Comparison of ENCODE assay signal across 9 mouse cellular contexts in genomic region chr11:20304341-20304740, GRCm38 (mm10). TPM values are rescaled to one million over a fixed set of nuclear protein-coding genes. Genes with fewer than 3 reads are reported as not detected.
DNase-seq lines count a peak whose midpoint lies in the region; ATAC-seq and TF ChIP-seq lines count a peak whose summit lies in the region.
"Had no signal": no experiment of that assay in that cellular context is flagged by ENCODE, and none has a peak within 500 bp of the region (broad histone marks: within the 10 kb centered on the region; RNA-seq: fewer than 3 reads in every experiment).

No protein-coding gene starts in this region.

- no peak overlapping the region for H3K4me2 ChIP-seq in heart, embryonic 12.5 days

- no peaks in the 10 kb centered on the region for H3K79me2 ChIP-seq in heart, adult 2 months (replicated peaks; ENCODE audit: control insufficient read depth, insufficient read depth, low read length)

- no peak overlapping the region for H3K27ac ChIP-seq in heart, adult 2 months
- H3K27ac ChIP-seq in heart, embryonic 12.5 days (ENCODE audit: poor library complexity, severe bottlenecking) = no peak overlapping the region
- H3K27ac ChIP-seq in olfactory bulb, adult 2 months (ENCODE audit: insufficient read depth, low read depth, low read length) = no peak overlapping the region

- intact Hi-C loops in heart, adult 2 months (cut with DNase I) = no loop called here

- no peak overlapping the region for H3K4me3 ChIP-seq in heart, adult 2 months
- no peak overlapping the region for H3K4me3 ChIP-seq in heart, embryonic 12.5 days
- no peak overlapping the region for H3K4me3 ChIP-seq in olfactory bulb, adult 2 months (ENCODE audit: insufficient read depth, low read depth, low read length)

- no peaks in the 10 kb centered on the region for H3K27me3 ChIP-seq in heart, adult 2 months (ENCODE audit: control insufficient read depth, insufficient read depth, low read length)
- no peaks in the 10 kb centered on the region for H3K27me3 ChIP-seq in heart, embryonic 12.5 days (replicated peaks)

- DNase-seq in heart, adult 2 months = peak; percentile 8 to 30
- DNase-seq in A20 (ENCODE audit: low read depth, low spot score) = peak; percentile 43
- DNase-seq in adrenal gland, adult 18-20 months (ENCODE audit: low spot score in 2 of 2) = peak; percentile 49 to 56
- DNase-seq in embryo, embryonic 10.5 days (ENCODE audit: low spot score) = peak; percentile 62
- peak; percentile 36 to 43 for DNase-seq in layer of hippocampus, postnatal 14 days (ENCODE audit: low spot score in 2 of 2)
- no peak for DNase-seq in Muller cell, postnatal 12 days (ENCODE audit: inconsistent ontology term)

- no peak for ATAC-seq in heart, embryonic 12.5 days (ENCODE audit: insufficient number of reproducible peaks, low FRiP score)

- no peaks in the 10 kb centered on the region for H3K9me3 ChIP-seq in heart, embryonic 12.5 days (replicated peaks)

- peak; percentile 75 for TF ChIP-seq CTCF in heart, adult 2 months (IDR thresholded peaks at IDR 0.05)
- TF ChIP-seq CTCF in olfactory bulb, adult 2 months (IDR thresholded peaks at IDR 0.05; ENCODE audit: insufficient read depth, low read depth, low read length) = peak; percentile 47; the same call in 1 of the 2 replicates

- WGBS in heart, adult 2 months = 84% methylated on average over 6 of the region's 6 CpGs
- WGBS in heart, embryonic 12.5 days = 70% methylated on average over 6 of the region's 6 CpGs
- 76% methylated on average over 6 of the region's 6 CpGs for WGBS in olfactory bulb, adult 2 months

- H3K36me3 ChIP-seq in heart, adult 2 months (ENCODE audit: control insufficient read depth, insufficient read depth, low read length) = no peaks in the 10 kb centered on the region
- H3K36me3 ChIP-seq in heart, embryonic 12.5 days = peaks cover 29% of the 10 kb centered on the region

- no peak for TF ChIP-seq EP300 in heart, adult 2 months (IDR thresholded peaks at IDR 0.05; ENCODE audit: insufficient read depth, low read depth, low read length)

- H3K4me1 ChIP-seq in heart, adult 2 months (ENCODE audit: control insufficient read depth, insufficient read depth, low read length) = no peaks in the 10 kb centered on the region
- H3K4me1 ChIP-seq in heart, embryonic 12.5 days (replicated peaks) = peaks cover 14% of the 10 kb centered on the region
- no peaks in the 10 kb centered on the region for H3K4me1 ChIP-seq in olfactory bulb, adult 2 months (ENCODE audit: control insufficient read depth, insufficient read depth, low read length)

- no peak for TF ChIP-seq POLR2A in heart, adult 2 months (IDR thresholded peaks at IDR 0.05; ENCODE audit: insufficient read depth, low read depth, low read length)
- TF ChIP-seq POLR2A in olfactory bulb, adult 2 months (IDR thresholded peaks at IDR 0.05; ENCODE audit: insufficient read depth, low read depth, low read length) = no peak

- no peak overlapping the region for H3K9ac ChIP-seq in heart, adult 2 months (ENCODE audit: low read depth, low read length)
- no peak overlapping the region for H3K9ac ChIP-seq in heart, embryonic 12.5 days

RNA-seq across cellular contexts. Expression of gene Slc1a4, which starts 28.2 kb away (rescaled TPM):
- total RNA-seq in heart, adult 2 months (2021) = 1 to 10 TPM; 1.3 to 1.4 TPM
- 1.4 and 2.0 TPM in 2 replicates for polyA plus RNA-seq in heart, adult 2 months (2012; rRNA removed)
- polyA plus RNA-seq in heart, embryonic 12.5 days (2016; fragmentation: Nextera tagmentation; extraction: Ambion mirVana) = 12.1 and 12.4 TPM in 2 replicates
- 1 to 10 TPM; 6.3 to 9.7 TPM for total RNA-seq in adrenal gland, adult 18-20 months (2021)
- total RNA-seq in layer of hippocampus, postnatal 14 days (2021) = 10 to 100 TPM; 49.1 to 51.3 TPM
- not detected in 2 replicates for polyA plus RNA-seq in olfactory bulb, adult 2 months (2012; ENCODE audit: insufficient read depth, insufficient read length, low replicate concordance, missing spikeins)
- total RNA-seq: neutrophil, adult 5-6 weeks had no signal

RNA-seq across cellular contexts. Expression of gene Cep68, which starts 55.1 kb away (rescaled TPM):
- total RNA-seq in heart, adult 2 months (2021) = 10 to 100 TPM; 43.1 to 49.3 TPM
- polyA plus RNA-seq in heart, adult 2 months (2012; rRNA removed) = 20.1 and 33.4 TPM in 2 replicates
- polyA plus RNA-seq in heart, embryonic 12.5 days (2016; fragmentation: Nextera tagmentation; extraction: Ambion mirVana) = 36.1 and 39.5 TPM in 2 replicates
- 10 to 100 TPM; 18.9 to 20.9 TPM for total RNA-seq in adrenal gland, adult 18-20 months (2021)
- total RNA-seq in layer of hippocampus, postnatal 14 days (2021) = 10 to 100 TPM; 32.4 to 34.8 TPM
- not detected in 2 replicates for polyA plus RNA-seq in olfactory bulb, adult 2 months (2012; ENCODE audit: insufficient read depth, insufficient read length, low replicate concordance, missing spikeins)

Comparison
In these comparisons a context has a peak if more than half of its experiments do, and no peak if none do; other contexts are left out.
1. RNA of gene Slc1a4, which starts 28.2 kb away (total RNA-seq): 49.1 to 51.3 TPM in layer of hippocampus, postnatal 14 days; 6.3 to 9.7 TPM in adrenal gland, adult 18-20 months and 1.3 to 1.4 TPM in heart, adult 2 months; every median in the first group is over 4 times any median in the second.